Mouse (Mus musculus): ENCODE measurements around the gene Gm19426.

DNA sequence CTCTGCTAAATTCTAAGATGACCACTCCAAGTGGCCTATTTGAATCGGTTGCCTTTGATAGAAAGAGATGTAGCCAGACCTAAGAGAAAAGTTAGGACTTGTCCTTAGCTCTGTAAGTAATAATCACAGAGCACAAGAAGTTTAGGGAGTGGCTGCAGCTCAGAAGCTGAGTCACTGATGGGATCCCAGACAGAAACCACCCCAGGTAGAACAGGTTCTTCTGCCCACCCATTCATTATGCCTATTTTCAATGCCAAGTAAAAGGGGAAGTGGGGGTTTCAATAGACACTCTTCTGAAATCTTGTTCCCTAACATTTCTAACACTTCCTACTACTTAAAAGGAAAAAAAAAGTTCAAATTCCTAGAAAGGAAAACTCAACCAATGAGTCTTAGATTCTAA lies 38.2 kb downstream of the Gm19426 start:
- TF ChIP-seq EP300 (IDR thresholded peaks at IDR 0.05; ENCODE audit: low read depth) = no peak
- TF ChIP-seq CTCF (IDR thresholded peaks at IDR 0.05; ENCODE audit: low read depth) = no peak
